Mouse (Mus musculus): ENCODE measurements around the gene Mettl26. TPM values are rescaled to one million over a fixed set of nuclear protein-coding genes. Genes with fewer than 3 reads are reported as not detected.
"Not testable (repeated sequence)": the region's sequence is repeated elsewhere in the genome, so short reads cannot be mapped to it uniquely, and the experiment has no call there.

Mettl26 gene
- polyA plus RNA-seq, 1 experiment from 2014 or later, result 50.5 TPM

GRCm38 (mm10) chr17:25864311-25864710 lies 10.6 kb upstream of the Mettl26 start:
- no peak overlapping the region for H3K9ac ChIP-seq (ENCODE audit: low read depth, low read length)
- no peaks in the 10 kb centered on the region for H3K27me3 ChIP-seq (ENCODE audit: control insufficient read depth, insufficient read depth, low read depth, low read length)
- no peak overlapping the region for H3K27ac ChIP-seq (ENCODE audit: low read length)
- no peaks in the 10 kb centered on the region for H3K9me3 ChIP-seq (replicated peaks; ENCODE audit: control insufficient read depth, low read length)
- H3K4me2 ChIP-seq (ENCODE audit: low read depth, low read length), result no peak overlapping the region
- ATAC-seq (ENCODE audit: low read depth), result no peak
- H3K4me3 ChIP-seq (ENCODE audit: low read depth, low read length), result no peak overlapping the region
- H3K36me3 ChIP-seq (ENCODE audit: control insufficient read depth, insufficient read depth), result no peaks in the 10 kb centered on the region
- WGBS (ENCODE audit: insufficient replicate concordance), result 81% methylated on average over 14 of the region's 14 CpGs
- H3K4me1 ChIP-seq (ENCODE audit: control insufficient read depth, low read depth, low read length), result peaks cover 43% of the 10 kb centered on the region

DNA sequence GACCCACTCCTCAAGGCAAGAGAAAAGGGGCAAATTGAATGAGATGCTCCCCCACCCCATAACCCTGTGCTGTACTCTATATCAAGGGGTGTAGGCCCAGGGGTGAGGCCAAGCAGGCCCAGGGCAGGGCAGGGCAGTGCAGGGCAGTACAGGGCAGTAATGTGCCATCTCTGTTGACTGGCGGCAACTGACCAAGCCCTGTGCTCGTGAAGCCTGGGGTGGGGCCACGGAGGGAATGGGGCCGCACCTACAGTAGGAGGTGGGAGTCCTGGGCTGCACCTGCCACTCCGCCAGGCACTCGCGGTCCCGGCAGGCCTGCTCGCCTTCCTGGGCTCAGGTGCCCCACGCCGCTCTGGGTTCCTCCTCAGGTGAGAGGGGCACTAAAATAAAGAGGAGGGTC lies 9.6 kb upstream of the Mettl26 start:
- H3K27me3 ChIP-seq (ENCODE audit: control insufficient read depth, insufficient read depth, low read depth, low read length), result no peaks in the 10 kb centered on the region
- WGBS (ENCODE audit: insufficient replicate concordance), result 77% methylated on average over 11 of the region's 11 CpGs
- no peaks in the 10 kb centered on the region for H3K36me3 ChIP-seq (ENCODE audit: control insufficient read depth, insufficient read depth)
- no peak overlapping the region for H3K9ac ChIP-seq (ENCODE audit: low read depth, low read length)
- no peak overlapping the region for H3K4me2 ChIP-seq (ENCODE audit: low read depth, low read length)
- no peak for ATAC-seq (ENCODE audit: low read depth)
- H3K9me3 ChIP-seq (replicated peaks; ENCODE audit: control insufficient read depth, low read length), result no peaks in the 10 kb centered on the region
- H3K27ac ChIP-seq (ENCODE audit: low read length), result no peak overlapping the region
- peaks cover 38% of the 10 kb centered on the region for H3K4me1 ChIP-seq (ENCODE audit: control insufficient read depth, low read depth, low read length)
- no peak overlapping the region for H3K4me3 ChIP-seq (ENCODE audit: low read depth, low read length)

DNA sequence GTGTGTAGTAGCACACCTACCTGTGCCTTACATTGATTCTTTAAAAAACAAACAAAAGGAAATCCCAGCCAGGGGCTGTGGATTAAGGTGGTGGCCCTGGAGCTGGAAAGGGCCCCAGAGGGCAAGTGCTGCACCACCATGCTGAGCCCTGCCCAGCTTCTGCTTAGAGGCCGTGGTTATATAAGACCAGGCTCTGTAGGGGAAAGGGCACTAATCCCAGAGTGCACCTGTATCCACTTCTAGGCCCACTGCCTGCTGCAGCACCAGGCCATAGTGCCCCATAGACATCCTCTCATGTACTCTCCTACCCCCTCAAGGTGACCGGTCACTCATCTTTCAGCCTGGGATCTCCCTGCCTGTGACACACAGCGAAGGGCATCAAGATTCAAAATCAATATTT lies 8.7 kb upstream of the Mettl26 start:
- WGBS (ENCODE audit: insufficient replicate concordance), result 80% methylated on average over 3 of the region's 3 CpGs
- Histone ChIP-seq H3K4me3 (ENCODE audit: low read depth, low read length) (no peak overlapping the region), H3K4me1 (ENCODE audit: control insufficient read depth, low read depth, low read length) (peaks cover 30% of the 10 kb centered on the region), H3K27me3 (ENCODE audit: control insufficient read depth, insufficient read depth, low read depth, low read length) (no peaks in the 10 kb centered on the region), H3K9me3 (replicated peaks; ENCODE audit: control insufficient read depth, low read length) (no peaks in the 10 kb centered on the region), H3K27ac (ENCODE audit: low read length) (no peak overlapping the region), H3K9ac (ENCODE audit: low read depth, low read length) (no peak overlapping the region), H3K4me2 (ENCODE audit: low read depth, low read length) (no peak overlapping the region), H3K36me3 (ENCODE audit: control insufficient read depth, insufficient read depth) (no peaks in the 10 kb centered on the region)
- no peak for ATAC-seq (ENCODE audit: low read depth)

DNA sequence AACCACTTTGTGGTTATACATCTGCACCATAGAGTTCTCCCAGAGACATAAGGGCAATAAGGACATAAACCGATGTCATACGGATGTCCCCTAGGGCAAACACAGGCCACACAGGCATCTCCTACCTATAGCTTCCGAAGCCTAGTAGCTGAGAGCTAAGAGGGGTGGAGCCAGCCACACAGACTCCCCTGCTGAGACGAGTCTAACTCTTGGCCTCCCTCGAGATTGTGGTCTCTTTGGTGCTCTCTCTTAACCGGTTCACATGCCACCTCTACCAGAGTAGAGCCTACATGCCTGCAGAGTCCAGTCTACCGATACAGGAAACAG lies 7.4 kb upstream of the Mettl26 start:
- peak overlapping the region; percentile 82 for H3K4me2 ChIP-seq (ENCODE audit: low read depth, low read length)
- no peaks in the 10 kb centered on the region for H3K27me3 ChIP-seq (ENCODE audit: control insufficient read depth, insufficient read depth, low read depth, low read length)
- peaks cover 20% of the 10 kb centered on the region for H3K4me1 ChIP-seq (ENCODE audit: control insufficient read depth, low read depth, low read length)
- peak overlapping the region; percentile 65 for H3K27ac ChIP-seq (ENCODE audit: low read length)
- no peaks in the 10 kb centered on the region for H3K9me3 ChIP-seq (replicated peaks; ENCODE audit: control insufficient read depth, low read length)
- peak overlapping the region; percentile 70 for H3K9ac ChIP-seq (ENCODE audit: low read depth, low read length)
- ATAC-seq (ENCODE audit: low read depth), result peak; percentile 31
- H3K4me3 ChIP-seq (ENCODE audit: low read depth, low read length), result peak overlapping the region; percentile 71
- H3K36me3 ChIP-seq (ENCODE audit: control insufficient read depth, insufficient read depth), result no peaks in the 10 kb centered on the region
- 5% methylated on average over 7 of the region's 7 CpGs for WGBS (ENCODE audit: insufficient replicate concordance)

DNA sequence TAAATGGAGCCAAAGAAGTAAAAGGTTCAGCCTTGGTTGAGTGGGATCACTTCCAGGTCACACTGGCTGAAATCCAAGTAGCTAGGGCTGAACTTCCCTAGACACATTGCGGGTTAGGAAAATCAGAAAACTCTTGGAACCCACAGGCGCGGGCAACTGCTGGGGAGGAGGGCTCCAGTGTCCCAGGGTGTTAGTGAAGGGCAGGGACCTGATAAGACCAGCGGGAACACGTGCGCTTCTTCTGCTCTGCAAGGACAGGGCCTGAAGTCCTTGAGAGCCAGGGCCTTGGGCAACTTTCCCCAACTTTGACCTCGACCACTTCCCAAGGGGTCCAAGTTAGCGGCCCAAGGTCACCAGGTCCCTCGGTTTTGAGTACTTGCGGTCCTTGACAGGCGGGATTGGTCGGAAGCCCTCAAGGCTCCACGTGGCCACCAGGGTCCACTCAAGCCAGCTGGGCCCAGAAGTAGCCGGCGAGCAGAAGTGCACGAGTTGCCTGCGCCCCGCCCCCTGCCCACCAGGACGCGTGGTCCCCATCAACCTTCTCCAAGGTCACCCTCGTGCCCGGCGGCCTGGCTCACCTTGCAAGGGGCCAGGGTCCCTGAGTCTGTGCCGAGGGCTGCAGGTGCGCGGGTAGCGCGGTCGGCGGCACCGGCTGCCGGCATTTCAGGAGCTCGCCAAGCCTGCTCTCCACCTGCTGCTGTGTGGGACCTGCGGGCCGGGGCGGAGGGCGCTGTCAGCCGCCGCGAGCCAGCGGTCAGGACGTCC lies 6.9 kb upstream of the Mettl26 start:
- peaks cover 20% of the 10 kb centered on the region for H3K4me1 ChIP-seq (ENCODE audit: control insufficient read depth, low read depth, low read length)
- peak; percentile 46 for ATAC-seq (ENCODE audit: low read depth)
- peak overlapping the region; percentile 65 for H3K27ac ChIP-seq (ENCODE audit: low read length)
- H3K36me3 ChIP-seq (ENCODE audit: control insufficient read depth, insufficient read depth), result no peaks in the 10 kb centered on the region
- peak overlapping the region; percentile 82 for H3K4me2 ChIP-seq (ENCODE audit: low read depth, low read length)
- H3K9ac ChIP-seq (ENCODE audit: low read depth, low read length), result peak overlapping the region; percentile 70
- under 1% methylated on average over 42 of the region's 42 CpGs for WGBS (ENCODE audit: insufficient replicate concordance)
- H3K27me3 ChIP-seq (ENCODE audit: control insufficient read depth, insufficient read depth, low read depth, low read length), result no peaks in the 10 kb centered on the region
- peak overlapping the region; percentile 71 for H3K4me3 ChIP-seq (ENCODE audit: low read depth, low read length)
- no peaks in the 10 kb centered on the region for H3K9me3 ChIP-seq (replicated peaks; ENCODE audit: control insufficient read depth, low read length)

DNA sequence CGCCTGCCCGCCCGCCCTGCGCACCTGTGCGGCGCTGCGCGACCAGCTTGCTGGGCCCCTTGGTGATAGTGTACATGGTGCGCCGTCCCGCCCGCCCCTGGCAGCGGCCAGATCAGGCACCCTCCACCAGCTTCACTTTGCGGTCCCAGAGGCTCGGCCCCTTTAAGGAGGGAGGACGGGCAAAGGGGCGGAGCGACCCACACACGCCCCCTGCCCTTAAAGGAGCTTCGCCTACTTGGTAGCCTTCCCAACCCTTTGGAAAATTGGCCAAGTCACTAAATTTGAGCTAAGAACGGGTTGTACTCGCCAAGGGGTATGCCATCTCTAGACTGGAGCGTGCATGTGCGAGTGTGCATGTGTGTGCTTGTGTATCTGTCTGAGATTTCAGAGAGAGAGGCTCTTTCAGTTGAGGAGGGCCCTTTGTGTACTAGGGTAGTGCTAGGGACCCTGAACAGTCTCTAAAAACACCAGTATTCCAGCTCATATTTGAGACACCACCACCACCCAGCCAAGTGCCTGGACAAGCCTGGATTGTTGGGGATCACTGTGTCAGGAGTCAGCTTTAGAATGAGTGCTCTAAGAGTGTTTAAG lies 6.2 kb upstream of the Mettl26 start, which contains the start of gene Mcrip2:
Gene Mcrip2 (minus strand): TSS at position 164 of the 591 bp plus-strand sequence.
- ATAC-seq (ENCODE audit: low read depth), result peak; percentile 80
- no peaks in the 10 kb centered on the region for H3K36me3 ChIP-seq (ENCODE audit: control insufficient read depth, insufficient read depth)
- H3K4me3 ChIP-seq (ENCODE audit: low read depth, low read length), result peak within 1 kb of the TSS; percentile 71
- no peaks in the 10 kb centered on the region for H3K27me3 ChIP-seq (ENCODE audit: control insufficient read depth, insufficient read depth, low read depth, low read length)
- H3K27ac ChIP-seq (ENCODE audit: low read length), result peak within 1 kb of the TSS; percentile 65
- 0% methylated on average over 24 of the region's 24 CpGs for WGBS (ENCODE audit: insufficient replicate concordance)
- peak within 1 kb of the TSS; percentile 82 for H3K4me2 ChIP-seq (ENCODE audit: low read depth, low read length)
- no peaks in the 10 kb centered on the region for H3K9me3 ChIP-seq (replicated peaks; ENCODE audit: control insufficient read depth, low read length)
- H3K9ac ChIP-seq (ENCODE audit: low read depth, low read length), result peak within 1 kb of the TSS; percentile 70
- H3K4me1 ChIP-seq (ENCODE audit: control insufficient read depth, low read depth, low read length), result peaks cover 20% of the 10 kb centered on the region

GRCm38 (mm10) chr17:25869498-25869897 lies 5.4 kb upstream of the Mettl26 start:
- WGBS (ENCODE audit: insufficient replicate concordance), result 83% methylated on average over 8 of the region's 8 CpGs
- no peaks in the 10 kb centered on the region for H3K27me3 ChIP-seq (ENCODE audit: control insufficient read depth, insufficient read depth, low read depth, low read length)
- H3K9me3 ChIP-seq (replicated peaks; ENCODE audit: control insufficient read depth, low read length), result no peaks in the 10 kb centered on the region
- ATAC-seq (ENCODE audit: low read depth), result no peak
- no peak overlapping the region for H3K9ac ChIP-seq (ENCODE audit: low read depth, low read length)
- H3K4me2 ChIP-seq (ENCODE audit: low read depth, low read length), result no peak overlapping the region
- no peaks in the 10 kb centered on the region for H3K36me3 ChIP-seq (ENCODE audit: control insufficient read depth, insufficient read depth)
- no peak overlapping the region for H3K27ac ChIP-seq (ENCODE audit: low read length)
- H3K4me1 ChIP-seq (ENCODE audit: control insufficient read depth, low read depth, low read length), result peaks cover 28% of the 10 kb centered on the region
- H3K4me3 ChIP-seq (ENCODE audit: low read depth, low read length), result no peak overlapping the region

DNA sequence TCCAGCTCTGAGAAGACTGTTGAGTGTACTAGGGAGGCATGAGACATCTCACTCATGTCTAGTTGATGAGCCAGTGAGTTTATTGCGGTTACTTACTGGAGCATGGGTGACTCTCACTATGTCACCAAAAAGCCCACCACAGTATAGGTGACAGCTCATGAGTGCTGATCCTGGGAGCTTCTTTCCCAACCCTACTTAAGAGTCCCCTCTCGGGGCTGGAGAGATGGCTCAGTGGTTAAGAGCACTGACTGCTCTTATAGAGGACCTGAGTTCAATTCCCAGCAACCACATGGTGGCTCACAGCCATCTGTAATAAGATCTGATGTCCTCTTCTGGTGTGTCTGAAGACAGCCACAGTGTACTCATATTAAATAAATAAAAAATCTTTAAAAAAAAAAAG lies 4.9 kb upstream of the Mettl26 start:
- H3K4me3 ChIP-seq (ENCODE audit: low read depth, low read length), result no peak overlapping the region
- WGBS (ENCODE audit: insufficient replicate concordance), result 66% methylated on average over 2 of the region's 2 CpGs
- H3K4me1 ChIP-seq (ENCODE audit: control insufficient read depth, low read depth, low read length), result peaks cover 28% of the 10 kb centered on the region
- no peaks in the 10 kb centered on the region for H3K27me3 ChIP-seq (ENCODE audit: control insufficient read depth, insufficient read depth, low read depth, low read length)
- no peaks in the 10 kb centered on the region for H3K9me3 ChIP-seq (replicated peaks; ENCODE audit: control insufficient read depth, low read length)
- no peak overlapping the region for H3K4me2 ChIP-seq (ENCODE audit: low read depth, low read length)
- ATAC-seq (ENCODE audit: low read depth), result no peak
- no peaks in the 10 kb centered on the region for H3K36me3 ChIP-seq (ENCODE audit: control insufficient read depth, insufficient read depth)
- no peak overlapping the region for H3K27ac ChIP-seq (ENCODE audit: low read length)
- H3K9ac ChIP-seq (ENCODE audit: low read depth, low read length), result no peak overlapping the region

DNA sequence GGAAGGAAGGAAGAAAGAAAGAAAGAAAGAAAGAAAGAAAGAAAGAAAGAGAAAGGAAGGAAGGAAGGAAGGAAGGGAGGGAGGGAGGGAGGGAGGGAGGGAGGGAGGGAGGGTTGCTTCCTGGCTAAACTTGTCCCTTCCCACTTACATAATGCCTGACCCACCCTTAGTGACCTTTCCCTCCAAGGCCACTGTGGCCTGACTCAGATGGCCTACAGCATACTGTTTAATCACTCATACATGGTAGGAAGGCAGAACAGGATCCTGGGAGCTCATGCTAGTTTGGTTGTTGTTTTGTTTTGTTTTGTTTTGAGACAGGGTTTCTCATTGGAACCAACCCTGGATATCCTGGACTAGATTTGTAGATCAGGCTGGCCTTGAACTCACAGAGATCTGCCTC lies 3.3 kb upstream of the Mettl26 start:
- not testable (repeated sequence) for H3K9me3 ChIP-seq (replicated peaks; ENCODE audit: control insufficient read depth, low read length); H3K27me3 ChIP-seq (ENCODE audit: control insufficient read depth, insufficient read depth, low read depth, low read length)

More for the DNA sequence above, 3.3 kb upstream of the Mettl26 start:
- not testable (repeated sequence) for H3K4me2 ChIP-seq (ENCODE audit: low read depth, low read length); H3K4me3 ChIP-seq (ENCODE audit: low read depth, low read length); H3K9ac ChIP-seq (ENCODE audit: low read depth, low read length); H3K36me3 ChIP-seq (ENCODE audit: control insufficient read depth, insufficient read depth); H3K27ac ChIP-seq (ENCODE audit: low read length); ATAC-seq (ENCODE audit: low read depth)
- H3K4me1 ChIP-seq (ENCODE audit: control insufficient read depth, low read depth, low read length), result peaks cover 37% of the 10 kb centered on the region

All from liver, embryonic 16.5 days (tissue).